Mouse (Mus musculus): ENCODE results near the gene Ush1g. TPM values are rescaled to one million over a fixed set of nuclear protein-coding genes. Genes with fewer than 3 reads are reported as not detected.

Gene Ush1g
- 0.13 and 0.16 TPM in 2 replicates for polyA plus RNA-seq (2014; fragmentation: Nextera tagmentation; extraction: Ambion mirVana)

DNA sequence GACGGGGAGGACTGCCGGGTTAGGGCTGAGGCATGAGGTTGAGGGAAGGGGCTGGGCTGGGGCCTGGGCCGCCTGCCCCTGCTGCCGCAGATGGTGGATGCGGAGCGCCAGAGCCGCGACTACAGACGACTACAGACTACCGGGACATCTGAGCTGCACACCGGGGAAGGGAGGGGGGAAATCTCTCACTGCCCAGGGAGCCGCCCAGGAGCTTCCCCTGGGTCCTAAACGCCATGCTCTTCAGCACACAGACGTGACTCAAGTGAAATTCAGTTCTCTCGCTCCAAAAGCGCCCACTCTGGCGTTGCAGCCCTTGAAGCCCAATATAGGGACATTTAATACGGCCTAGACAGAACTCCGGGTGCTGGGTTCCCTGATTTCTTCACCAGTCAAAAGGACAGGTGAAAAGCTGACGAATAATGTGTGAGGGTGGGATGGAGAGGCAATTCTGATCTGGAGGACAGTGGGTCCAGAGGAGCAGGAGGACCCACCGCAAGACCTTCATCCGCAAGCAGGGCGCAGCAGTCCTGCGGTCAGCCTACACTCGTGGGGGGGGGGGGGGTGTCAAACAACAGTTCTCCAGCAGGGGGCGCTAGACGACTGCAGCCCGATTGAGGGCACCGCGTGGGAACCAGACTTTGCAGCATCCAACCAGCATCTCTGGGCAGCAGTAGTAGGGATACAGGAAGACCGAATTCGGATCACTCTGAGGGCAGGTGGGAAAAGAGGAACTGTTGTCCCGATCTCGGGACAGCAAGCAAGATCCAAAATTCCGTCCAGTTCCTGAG, at the start of gene Ush1g:
Gene Ush1g (minus strand): TSS at position 136 of the 788 bp plus-strand sequence.
- no peak within 1 kb of the TSS for H3K9ac ChIP-seq (replicated peaks; ENCODE audit: low read depth, low read length)
- ATAC-seq (ENCODE audit: low read depth): peak; percentile 56; the same call in 1 of the 2 replicates
- no peaks in the 10 kb centered on the region for H3K36me3 ChIP-seq (ENCODE audit: control insufficient read depth, insufficient read depth, low read length)

DNA sequence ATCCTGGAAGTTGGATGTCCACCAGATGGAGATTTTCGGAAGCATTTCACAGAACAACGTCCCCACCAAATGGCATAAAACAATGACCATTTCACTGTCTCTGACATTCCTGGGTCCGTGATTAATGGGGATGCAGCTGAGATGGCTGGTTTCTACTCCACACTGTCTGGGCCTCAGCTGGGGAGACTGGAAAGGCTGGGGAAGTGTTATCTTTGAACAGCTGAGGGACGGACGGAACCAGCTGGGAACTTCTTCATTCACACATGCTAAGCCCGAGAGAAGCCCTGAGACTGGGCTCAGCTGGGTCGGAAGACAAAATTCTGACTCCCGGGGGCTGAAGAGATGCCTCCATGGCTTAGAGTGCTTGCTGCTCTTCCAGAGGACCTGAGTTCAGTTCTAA, 49.5 kb upstream of the Ush1g start:
- no peaks in the 10 kb centered on the region for H3K9me3 ChIP-seq (ENCODE audit: control insufficient read depth, low read length)
- H3K4me3 ChIP-seq (ENCODE audit: low read depth, low read length): no peak overlapping the region
- no peak for ATAC-seq (ENCODE audit: low read depth)
- H3K27ac ChIP-seq (ENCODE audit: low read depth, low read length): no peak overlapping the region
- H3K36me3 ChIP-seq (ENCODE audit: control insufficient read depth, insufficient read depth, low read length): no peaks in the 10 kb centered on the region
- H3K9ac ChIP-seq (replicated peaks; ENCODE audit: low read depth, low read length): no peak overlapping the region
- H3K4me2 ChIP-seq (ENCODE audit: low read depth, low read length): no peak overlapping the region
- H3K4me1 ChIP-seq (ENCODE audit: control insufficient read depth, insufficient read depth, low read length): 0 out of 2 replicates have a peak, but pooled peaks cover 7% of the 10 kb centered on the region
- H3K27me3 ChIP-seq (ENCODE audit: control insufficient read depth, insufficient read depth, low read length): no peaks in the 10 kb centered on the region; the same call in 1 of the 2 replicates
- WGBS: 45% methylated on average over 8 of the region's 8 CpGs

More for the DNA sequence above, at the start of gene Ush1g:
- Histone ChIP-seq H3K27me3 (ENCODE audit: control insufficient read depth, insufficient read depth, low read length) (peaks cover 56% of the 10 kb centered on the region), H3K9me3 (ENCODE audit: control insufficient read depth, low read length) (no peaks in the 10 kb centered on the region), H3K27ac (ENCODE audit: low read depth, low read length) (no peak within 1 kb of the TSS), H3K4me1 (ENCODE audit: control insufficient read depth, insufficient read depth, low read length) (0 out of 2 replicates have a peak, but pooled peaks cover 6% of the 10 kb centered on the region), H3K4me3 (ENCODE audit: low read depth, low read length) (no peak within 1 kb of the TSS), H3K4me2 (ENCODE audit: low read depth, low read length) (no peak within 1 kb of the TSS)
- WGBS: 4% methylated on average over 35 of the region's 35 CpGs

DNA sequence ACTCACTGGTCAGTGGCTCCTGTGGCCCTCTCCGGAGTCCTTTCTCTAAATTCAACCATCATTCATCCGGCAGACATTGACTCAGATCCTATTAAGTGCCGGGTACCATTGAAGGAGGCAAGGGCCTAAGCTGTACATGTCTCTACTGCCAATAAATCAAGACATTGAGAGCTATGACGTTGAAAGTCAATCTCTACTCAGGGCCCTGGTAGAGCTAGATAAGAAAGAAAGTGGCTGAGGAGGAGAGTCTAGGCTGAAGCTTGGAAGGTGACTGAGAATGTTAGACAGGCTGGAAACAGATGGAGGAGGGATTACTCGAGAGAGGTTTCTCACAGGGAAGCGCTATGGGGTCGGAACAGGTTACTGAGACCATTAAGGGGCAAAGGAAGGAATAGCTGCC, 48.5 kb upstream of the Ush1g start:
- H3K4me1 ChIP-seq (ENCODE audit: control insufficient read depth, insufficient read depth, low read length): 0 out of 2 replicates have a peak, but pooled peaks cover 7% of the 10 kb centered on the region
- no peak overlapping the region for H3K27ac ChIP-seq (ENCODE audit: low read depth, low read length)
- no peak overlapping the region for H3K9ac ChIP-seq (replicated peaks; ENCODE audit: low read depth, low read length)
- no peaks in the 10 kb centered on the region; the same call in 1 of the 2 replicates for H3K27me3 ChIP-seq (ENCODE audit: control insufficient read depth, insufficient read depth, low read length)
- no peaks in the 10 kb centered on the region for H3K36me3 ChIP-seq (ENCODE audit: control insufficient read depth, insufficient read depth, low read length)
- no peak overlapping the region for H3K4me2 ChIP-seq (ENCODE audit: low read depth, low read length)
- H3K4me3 ChIP-seq (ENCODE audit: low read depth, low read length): no peak overlapping the region
- H3K9me3 ChIP-seq (ENCODE audit: control insufficient read depth, low read length): no peaks in the 10 kb centered on the region
- no peak for ATAC-seq (ENCODE audit: low read depth)
- WGBS: 53% methylated on average over 7 of the region's 7 CpGs

DNA sequence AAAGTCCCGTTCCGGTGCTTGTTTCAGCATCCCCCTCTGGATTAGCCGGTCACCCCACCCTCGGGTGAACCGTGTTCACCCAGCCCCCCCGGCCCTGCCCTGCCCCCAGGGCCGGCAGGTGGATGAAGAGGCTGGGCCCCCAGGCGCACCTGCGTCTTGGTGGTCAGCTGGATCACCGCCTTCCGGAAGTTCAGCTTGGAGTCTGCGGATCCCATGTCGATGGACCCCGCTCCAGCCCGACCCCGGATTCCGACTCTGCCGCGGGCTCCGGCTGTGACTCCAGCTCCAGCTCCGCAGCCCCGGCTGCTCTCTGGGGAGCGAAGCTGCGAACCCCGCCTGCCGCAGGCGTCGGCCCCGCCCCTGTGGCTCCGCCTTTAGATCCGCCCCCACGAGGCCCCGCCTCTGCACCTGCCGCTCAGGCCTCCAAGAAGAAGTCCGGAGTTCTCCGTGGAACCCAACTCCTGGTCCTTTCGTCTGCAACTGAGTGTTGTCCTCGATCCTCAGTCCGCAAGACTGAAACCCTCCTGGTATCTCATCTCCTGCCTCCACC, 45.6 kb upstream of the Ush1g start, which contains the start of gene Hid1:
Gene Hid1 (minus strand): TSS at position 362 of the 550 bp plus-strand sequence.
- peak within 1 kb of the TSS; percentile 89 for H3K4me2 ChIP-seq (ENCODE audit: low read depth, low read length)
- peak within 1 kb of the TSS; percentile 65 for H3K9ac ChIP-seq (replicated peaks; ENCODE audit: low read depth, low read length)
- H3K9me3 ChIP-seq (ENCODE audit: control insufficient read depth, low read length): no peaks in the 10 kb centered on the region
- peak; percentile 78 for ATAC-seq (ENCODE audit: low read depth)
- no peaks in the 10 kb centered on the region for H3K27me3 ChIP-seq (ENCODE audit: control insufficient read depth, insufficient read depth, low read length)
- H3K4me3 ChIP-seq (ENCODE audit: low read depth, low read length): peak within 1 kb of the TSS; percentile 69
- H3K4me1 ChIP-seq (ENCODE audit: control insufficient read depth, insufficient read depth, low read length): no peaks in the 10 kb centered on the region
- peak within 1 kb of the TSS; percentile 74 for H3K27ac ChIP-seq (ENCODE audit: low read depth, low read length)
- WGBS: under 1% methylated on average over 39 of the region's 39 CpGs
- no peaks in the 10 kb centered on the region for H3K36me3 ChIP-seq (ENCODE audit: control insufficient read depth, insufficient read depth, low read length)

DNA sequence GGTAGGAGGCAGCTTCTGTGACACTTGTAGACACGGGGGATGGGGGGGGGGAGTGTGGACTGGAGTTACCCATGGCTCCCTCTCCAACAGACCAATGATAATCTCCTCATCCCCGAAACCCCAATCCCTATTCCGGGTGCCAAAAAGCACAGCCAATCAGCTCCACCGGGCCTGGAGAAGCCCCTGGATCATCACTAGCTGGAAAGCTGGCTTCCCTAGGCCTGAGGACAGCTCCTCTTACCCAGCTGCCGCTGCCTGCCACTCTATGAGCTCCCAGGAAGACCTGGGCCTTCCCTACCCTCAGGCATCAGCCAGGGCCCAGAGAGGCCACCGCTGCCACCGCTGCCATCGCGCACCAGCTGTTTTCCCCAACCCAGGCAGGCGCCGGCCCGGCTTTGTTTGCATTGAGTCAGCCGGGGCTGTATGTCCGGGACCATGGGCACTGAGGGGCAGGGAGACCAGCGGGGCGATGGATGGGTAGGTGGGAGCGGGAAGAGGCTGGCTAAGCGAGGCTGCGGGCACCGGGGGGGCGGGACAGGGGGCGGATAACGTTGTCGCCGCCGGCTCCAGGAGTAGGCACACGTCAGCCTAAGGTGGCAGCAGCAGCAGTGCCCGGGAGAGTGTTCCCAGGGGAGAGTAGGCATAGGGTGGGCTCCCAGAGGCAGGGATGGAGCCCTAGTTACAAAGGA, 45.0 kb upstream of the Ush1g start:
- Histone ChIP-seq H3K4me1 (ENCODE audit: control insufficient read depth, insufficient read depth, low read length) (no peaks in the 10 kb centered on the region), H3K4me3 (ENCODE audit: low read depth, low read length) (peak overlapping the region; percentile 69), H3K9me3 (ENCODE audit: control insufficient read depth, low read length) (no peaks in the 10 kb centered on the region), H3K9ac (replicated peaks; ENCODE audit: low read depth, low read length) (peak overlapping the region; percentile 65), H3K36me3 (ENCODE audit: control insufficient read depth, insufficient read depth, low read length) (no peaks in the 10 kb centered on the region), H3K4me2 (ENCODE audit: low read depth, low read length) (peak overlapping the region; percentile 89), H3K27me3 (ENCODE audit: control insufficient read depth, insufficient read depth, low read length) (no peaks in the 10 kb centered on the region), H3K27ac (ENCODE audit: low read depth, low read length) (peak overlapping the region; percentile 74)
- under 1% methylated on average over 28 of the region's 28 CpGs for WGBS
- ATAC-seq (ENCODE audit: low read depth): peak; percentile 72

DNA sequence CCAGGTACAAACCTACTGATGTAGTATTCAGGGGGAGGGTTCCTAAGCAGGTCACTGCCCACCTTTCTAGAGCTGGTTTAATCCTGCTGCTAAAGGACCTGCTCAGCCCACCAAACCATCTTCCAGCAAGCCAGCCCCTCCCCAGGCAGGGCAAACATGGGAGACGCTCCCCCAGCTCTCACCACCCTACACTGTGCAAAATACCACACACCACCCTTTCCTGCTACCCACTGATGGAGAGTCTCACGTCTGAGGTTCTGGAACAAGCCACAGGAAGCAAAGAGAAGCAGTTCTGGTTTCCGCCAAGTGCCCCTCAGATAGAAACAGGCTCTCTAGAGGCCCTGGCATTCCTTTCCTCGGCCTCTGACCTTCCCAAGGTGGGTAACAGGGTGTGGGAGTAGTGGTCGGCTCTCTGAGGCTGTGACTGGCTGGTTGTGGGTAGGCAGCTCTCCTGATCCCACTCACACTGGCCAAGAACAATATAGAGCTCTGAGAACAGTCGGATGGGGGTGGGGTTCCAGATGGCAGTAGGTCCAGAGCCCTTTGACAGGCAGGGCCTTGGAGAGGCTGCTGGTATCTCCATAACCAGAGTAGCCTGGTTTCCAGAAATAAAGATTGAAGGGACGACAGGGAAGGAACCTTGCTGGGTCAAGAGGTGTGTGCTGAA, 44.3 kb upstream of the Ush1g start:
- Histone ChIP-seq H3K4me2 (ENCODE audit: low read depth, low read length) (peak overlapping the region; percentile 89), H3K9ac (replicated peaks; ENCODE audit: low read depth, low read length) (peak overlapping the region; percentile 65), H3K9me3 (ENCODE audit: control insufficient read depth, low read length) (no peaks in the 10 kb centered on the region), H3K4me3 (ENCODE audit: low read depth, low read length) (peak overlapping the region; percentile 69), H3K27ac (ENCODE audit: low read depth, low read length) (no peak overlapping the region), H3K27me3 (ENCODE audit: control insufficient read depth, insufficient read depth, low read length) (no peaks in the 10 kb centered on the region), H3K4me1 (ENCODE audit: control insufficient read depth, insufficient read depth, low read length) (no peaks in the 10 kb centered on the region), H3K36me3 (ENCODE audit: control insufficient read depth, insufficient read depth, low read length) (no peaks in the 10 kb centered on the region)
- peak; percentile 15; the same call in 1 of the 2 replicates for ATAC-seq (ENCODE audit: low read depth)
- 51% methylated on average over 7 of the region's 7 CpGs for WGBS

DNA sequence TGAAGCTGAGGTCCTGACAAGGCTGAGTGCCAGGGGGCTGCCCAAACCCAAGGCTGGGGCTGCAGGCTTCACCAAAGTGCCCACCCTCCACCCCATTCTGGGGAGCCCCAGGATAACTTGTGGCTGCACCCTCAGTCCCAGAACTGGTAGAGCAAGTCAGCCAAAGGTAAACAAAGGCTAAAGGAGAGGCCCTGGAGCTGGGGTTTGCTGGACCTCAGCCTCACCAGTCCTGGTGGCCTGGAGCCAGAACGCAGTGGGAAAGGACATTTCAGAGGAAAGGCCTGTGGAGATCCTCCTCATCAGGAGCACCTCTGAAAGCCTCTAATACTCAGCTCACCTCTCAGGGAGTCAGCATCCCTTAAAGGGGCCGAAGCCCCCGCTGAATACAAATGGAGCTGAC, 42.3 kb upstream of the Ush1g start:
- Histone ChIP-seq H3K4me1 (ENCODE audit: control insufficient read depth, insufficient read depth, low read length) (no peaks in the 10 kb centered on the region), H3K9me3 (ENCODE audit: control insufficient read depth, low read length) (no peaks in the 10 kb centered on the region), H3K9ac (replicated peaks; ENCODE audit: low read depth, low read length) (no peak overlapping the region), H3K27ac (ENCODE audit: low read depth, low read length) (no peak overlapping the region), H3K4me2 (ENCODE audit: low read depth, low read length) (no peak overlapping the region), H3K36me3 (ENCODE audit: control insufficient read depth, insufficient read depth, low read length) (no peaks in the 10 kb centered on the region), H3K4me3 (ENCODE audit: low read depth, low read length) (no peak overlapping the region), H3K27me3 (ENCODE audit: control insufficient read depth, insufficient read depth, low read length) (no peaks in the 10 kb centered on the region)
- ATAC-seq (ENCODE audit: low read depth): no peak
- WGBS: 90% methylated on average over 3 of the region's 3 CpGs

DNA sequence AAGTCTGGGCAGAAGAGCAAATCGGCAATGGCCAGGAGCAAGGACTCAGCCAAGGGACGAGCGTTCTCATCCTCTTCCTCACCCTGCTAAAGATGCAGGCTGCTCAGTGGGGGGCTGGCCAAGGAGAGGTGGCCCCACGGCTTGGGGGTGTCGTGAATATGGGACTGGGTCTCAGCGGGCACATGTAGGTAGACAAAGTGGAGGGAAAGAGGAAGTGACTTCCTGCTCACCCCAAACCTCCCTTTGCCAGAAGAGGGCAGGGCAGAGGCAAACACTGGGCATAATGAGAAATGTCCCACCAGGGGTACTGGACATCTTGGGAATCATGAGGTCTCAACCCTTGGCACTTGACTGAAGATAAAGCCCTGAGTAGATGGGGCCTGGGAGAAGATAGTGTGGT, 37.9 kb upstream of the Ush1g start:
- no peak overlapping the region for H3K4me3 ChIP-seq (ENCODE audit: low read depth, low read length)
- H3K4me2 ChIP-seq (ENCODE audit: low read depth, low read length): no peak overlapping the region
- H3K9ac ChIP-seq (replicated peaks; ENCODE audit: low read depth, low read length): no peak overlapping the region
- H3K4me1 ChIP-seq (ENCODE audit: control insufficient read depth, insufficient read depth, low read length): peaks cover 3% of the 10 kb centered on the region; the same call in 1 of the 2 replicates
- H3K27ac ChIP-seq (ENCODE audit: low read depth, low read length): 0 out of 2 replicates have a peak overlapping the region, but pooled peaks have one; percentile 28
- no peaks in the 10 kb centered on the region for H3K27me3 ChIP-seq (ENCODE audit: control insufficient read depth, insufficient read depth, low read length)
- WGBS: 71% methylated on average over 6 of the region's 6 CpGs
- no peaks in the 10 kb centered on the region for H3K9me3 ChIP-seq (ENCODE audit: control insufficient read depth, low read length)
- no peak for ATAC-seq (ENCODE audit: low read depth)
- peaks cover 6% of the 10 kb centered on the region for H3K36me3 ChIP-seq (ENCODE audit: control insufficient read depth, insufficient read depth, low read length)

Data from neural tube, embryonic 14.5 days (tissue).